Mouse (Mus musculus) embryonic facial prominence, embryonic 13.5 days (tissue): Measurements from ENCODE around the gene Arhgef19. TPM values are rescaled to one million over a fixed set of nuclear protein-coding genes. Genes with fewer than 3 reads are reported as not detected.
A peak's percentile ranks its signal among the peaks of the same experiment; 100 is the strongest.

ENCODE experiments used
- ATAC-seq: fragments of 200-750 bp; cut with Nextera tagmentation; 2 replicates; pipeline ENCODE4 v1.8.0; 2017; ENCODE audit warnings: low read depth; ENCODE audit not compliant: insufficient number of reproducible peaks, insufficient read depth, low FRiP score, low TSS enrichment
- H3K27ac ChIP-seq: fragments of 300-500 bp; sonication (generic); 2 replicates; pipeline ENCODE4 v1.5.1; 2015; ENCODE audit warnings: moderate library complexity, mild to moderate bottlenecking, inconsistent platforms
- H3K27me3 ChIP-seq: fragments of 300-500 bp; sonication (generic); 2 replicates; pipeline ENCODE4 v1.6.1; 2015; ENCODE audit warnings: mild to moderate bottlenecking, inconsistent platforms
- H3K36me3 ChIP-seq: fragments of 300-500 bp; sonication (generic); 2 replicates; pipeline ENCODE4 v1.6.1; 2015; ENCODE audit warnings: mild to moderate bottlenecking, inconsistent platforms
- H3K4me1 ChIP-seq: fragments of 300-500 bp; sonication (generic); 2 replicates; pipeline ENCODE4 v1.6.1; 2015; ENCODE audit warnings: inconsistent platforms
- H3K4me2 ChIP-seq: fragments of 300-500 bp; sonication (generic); 2 replicates; pipeline ENCODE4 v1.6.1; 2015; ENCODE audit warnings: moderate library complexity, mild to moderate bottlenecking, inconsistent platforms
- H3K4me3 ChIP-seq: fragments of 300-500 bp; sonication (generic); 2 replicates; pipeline ENCODE4 v1.5.1; 2015; ENCODE audit warnings: mild to moderate bottlenecking, inconsistent platforms
- H3K9ac ChIP-seq: fragments of 300-500 bp; sonication (generic); 2 replicates; pipeline ENCODE4 v1.6.1; 2015; ENCODE audit warnings: mild to moderate bottlenecking, inconsistent platforms
- H3K9me3 ChIP-seq: fragments of 300-500 bp; sonication (generic); 2 replicates; pipeline ENCODE4 v1.6.1; 2016; ENCODE audit warnings: inconsistent platforms
- WGBS: fragments of 180-500 bp; shearing (Covaris S2); methylation state at CpG from one replicate; pipeline ENCODE4 v1.1.7; 2015; ENCODE audit warnings: mixed read lengths; 5-methylcytosine and 5-hydroxymethylcytosine counted together
- polyA plus RNA-seq: library from polyadenylated mRNA; unstranded; fragments of >200 nt; fragmentation: Nextera tagmentation; extraction: Ambion mirVana; gene quantifications from 2 replicates; pipeline ENCODE4 v1.2.1, GENCODE M21; 2015

The Arhgef19 gene
- polyA plus RNA-seq, 1 experiment from 2014 or later, result 18.9 TPM

GRCm38 (mm10) chr4:141238492-141239387 is 559 bp upstream of the Arhgef19 start:
- 4% methylated on average over 20 of the region's 20 CpGs for WGBS
- H3K4me3 ChIP-seq, result peak overlapping the region; percentile 50
- H3K4me1 ChIP-seq, result peaks cover 55% of the 10 kb centered on the region
- H3K27me3 ChIP-seq, result peaks cover 61% of the 10 kb centered on the region
- H3K27ac ChIP-seq, result no peak overlapping the region
- no peak for ATAC-seq
- H3K9me3 ChIP-seq, result no peaks in the 10 kb centered on the region
- H3K9ac ChIP-seq, result peak overlapping the region; percentile 61
- H3K4me2 ChIP-seq, result peak overlapping the region; percentile 74
- H3K36me3 ChIP-seq, result no peaks in the 10 kb centered on the region

GRCm38 (mm10) chr4:141240617-141241016 is 1.3 kb downstream of the Arhgef19 start:
- Histone ChIP-seq H3K9me3 (no peaks in the 10 kb centered on the region), H3K4me3 (peak overlapping the region; percentile 50; the same call in 1 of the 2 replicates), H3K4me1 (peaks cover 72% of the 10 kb centered on the region), H3K27ac (no peak overlapping the region), H3K27me3 (peaks cover 71% of the 10 kb centered on the region), H3K4me2 (peak overlapping the region; percentile 74), H3K36me3 (no peaks in the 10 kb centered on the region), H3K9ac (no peak overlapping the region)
- ATAC-seq, result no peak
- 3% methylated on average over 14 of the region's 14 CpGs for WGBS

- 32% methylated on average over 15 of the region's 15 CpGs for WGBS
- Histone ChIP-seq H3K4me2 (peak overlapping the region; percentile 71), H3K4me1 (peaks cover 81% of the 10 kb centered on the region), H3K9ac (0 out of 2 replicates have a peak overlapping the region, but pooled peaks have one; percentile 71), H3K9me3 (no peaks in the 10 kb centered on the region), H3K27ac (peak overlapping the region; percentile 73), H3K36me3 (no peaks in the 10 kb centered on the region), H3K4me3 (peak overlapping the region; percentile 49; the same call in 1 of the 2 replicates), H3K27me3 (peaks cover 81% of the 10 kb centered on the region)
- no peak for ATAC-seq
Measured at GRCm38 (mm10) chr4:141241861-141242260, 2.6 kb downstream of the Arhgef19 start.

- Histone ChIP-seq H3K36me3 (no peaks in the 10 kb centered on the region), H3K4me3 (peak overlapping the region; percentile 49), H3K4me2 (peak overlapping the region; percentile 71), H3K4me1 (peaks cover 90% of the 10 kb centered on the region), H3K9me3 (no peaks in the 10 kb centered on the region), H3K27me3 (peaks cover 83% of the 10 kb centered on the region), H3K27ac (peak overlapping the region; percentile 73), H3K9ac (peak overlapping the region; percentile 71)
- 6% methylated on average over 11 of the region's 11 CpGs for WGBS
- ATAC-seq, result peak; percentile 34; the same call in 1 of the 2 replicates
Measured at GRCm38 (mm10) chr4:141242651-141243241, 3.4 kb downstream of the Arhgef19 start.

- Histone ChIP-seq H3K4me2 (peak overlapping the region; percentile 71), H3K9me3 (no peaks in the 10 kb centered on the region), H3K9ac (peak overlapping the region; percentile 71; the same call in 1 of the 2 replicates), H3K27me3 (peaks cover 84% of the 10 kb centered on the region), H3K4me3 (peak overlapping the region; percentile 49), H3K36me3 (no peaks in the 10 kb centered on the region), H3K4me1 (peaks cover 96% of the 10 kb centered on the region), H3K27ac (peak overlapping the region; percentile 33; the same call in 1 of the 2 replicates)
- no peak for ATAC-seq
- 53% methylated on average over 5 of the region's 5 CpGs for WGBS
Measured at GRCm38 (mm10) chr4:141243636-141244035, 4.3 kb downstream of the Arhgef19 start.

- Histone ChIP-seq H3K4me3 (peak overlapping the region; percentile 49), H3K9me3 (no peaks in the 10 kb centered on the region), H3K36me3 (0 out of 2 replicates have a peak, but pooled peaks cover 3% of the 10 kb centered on the region), H3K4me1 (peaks cover 92% of the 10 kb centered on the region), H3K4me2 (peak overlapping the region; percentile 71), H3K27ac (peak overlapping the region; percentile 93), H3K27me3 (peaks cover 84% of the 10 kb centered on the region), H3K9ac (peak overlapping the region; percentile 69)
- WGBS, result 39% methylated on average over 5 of the region's 5 CpGs
- ATAC-seq, result no peak
Measured at GRCm38 (mm10) chr4:141244401-141244800, 5.1 kb downstream of the Arhgef19 start.

GRCm38 (mm10) chr4:141244931-141245425 is 5.7 kb downstream of the Arhgef19 start:
- peak; percentile 8; the same call in 1 of the 2 replicates for ATAC-seq
- H3K4me1 ChIP-seq, result peaks cover 86% of the 10 kb centered on the region

GRCm38 (mm10) chr4:141246089-141246997 is 7.0 kb downstream of the Arhgef19 start:
- peak overlapping the region; percentile 71 for H3K4me2 ChIP-seq
- no peaks in the 10 kb centered on the region for H3K9me3 ChIP-seq
- peaks cover 13% of the 10 kb centered on the region for H3K36me3 ChIP-seq
- H3K27me3 ChIP-seq, result peaks cover 79% of the 10 kb centered on the region
- WGBS, result 25% methylated on average over 24 of the region's 24 CpGs
- peak overlapping the region; percentile 49 for H3K4me3 ChIP-seq
- H3K9ac ChIP-seq, result peak overlapping the region; percentile 66
- H3K4me1 ChIP-seq, result peaks cover 73% of the 10 kb centered on the region
- H3K27ac ChIP-seq, result peak overlapping the region; percentile 93; the same call in 1 of the 2 replicates
- no peak for ATAC-seq

More at GRCm38 (mm10) chr4:141244931-141245425, 5.7 kb downstream of the Arhgef19 start:
- WGBS, result 5% methylated on average over 9 of the region's 9 CpGs
- peak overlapping the region; percentile 93 for H3K27ac ChIP-seq
- H3K9me3 ChIP-seq, result no peaks in the 10 kb centered on the region
- 0 out of 2 replicates have a peak, but pooled peaks cover 3% of the 10 kb centered on the region for H3K36me3 ChIP-seq
- peaks cover 80% of the 10 kb centered on the region for H3K27me3 ChIP-seq
- peak overlapping the region; percentile 69 for H3K9ac ChIP-seq
- H3K4me2 ChIP-seq, result peak overlapping the region; percentile 71
- H3K4me3 ChIP-seq, result peak overlapping the region; percentile 49

- Histone ChIP-seq H3K4me3 (peak overlapping the region; percentile 49), H3K27ac (0 out of 2 replicates have a peak overlapping the region, but pooled peaks have one; percentile 44), H3K4me2 (peak overlapping the region; percentile 71), H3K4me1 (peaks cover 66% of the 10 kb centered on the region), H3K9me3 (no peaks in the 10 kb centered on the region), H3K27me3 (peaks cover 72% of the 10 kb centered on the region), H3K9ac (peak overlapping the region; percentile 66), H3K36me3 (peaks cover 19% of the 10 kb centered on the region)
- 4% methylated on average over 17 of the region's 17 CpGs for WGBS
- ATAC-seq, result no peak
Measured at GRCm38 (mm10) chr4:141246998-141247350, 7.7 kb downstream of the Arhgef19 start.

GRCm38 (mm10) chr4:141247776-141248613 is 8.7 kb downstream of the Arhgef19 start:
- H3K9me3 ChIP-seq, result no peaks in the 10 kb centered on the region
- H3K36me3 ChIP-seq, result peaks cover 22% of the 10 kb centered on the region
- H3K4me2 ChIP-seq, result peak overlapping the region; percentile 71
- H3K27me3 ChIP-seq, result peaks cover 63% of the 10 kb centered on the region
- peak overlapping the region; percentile 49 for H3K4me3 ChIP-seq
- H3K4me1 ChIP-seq, result peaks cover 56% of the 10 kb centered on the region
- H3K9ac ChIP-seq, result peak overlapping the region; percentile 66
- peak; percentile 40; the same call in 1 of the 2 replicates for ATAC-seq
- peak overlapping the region; percentile 44; the same call in 1 of the 2 replicates for H3K27ac ChIP-seq
- under 1% methylated on average over 60 of the region's 60 CpGs for WGBS
